Mouse (Mus musculus) megakaryocyte, embryonic 14.5 days (primary cell): ENCODE measurements at regions not wholly inside any gene's neighbourhood (a gene's known extent, or its start where the extent isn't known, plus 50 kb on each side); places are given as distances from the start of the nearest gene placed in this dataset.
"Not testable (repeated sequence)": the region's sequence is repeated elsewhere in the genome, so short reads cannot be mapped to it uniquely, and the experiment has no call there.

Experiments used
- FLI1 ChIP-seq: IDR thresholded peaks from 2 replicates; pipeline ENCODE4 v1.6.1; 2012; ENCODE audit warnings: low read length, inconsistent platforms, mixed read lengths
- GATA1 ChIP-seq: IDR thresholded peaks from 3 replicates; pipeline ENCODE4 v1.6.1; 2012; ENCODE audit warnings: mixed read lengths, low read length, inconsistent platforms, borderline replicate concordance

- TF ChIP-seq GATA1, FLI1: not testable (repeated sequence)
Observed at GRCm38 (mm10) chr5:97773451-97773850, 257.4 kb downstream of the Antxr2 start.
